Mouse (Mus musculus): ENCODE measurements around the gene Htr6. TPM values are rescaled to one million over a fixed set of nuclear protein-coding genes. Genes with fewer than 3 reads are reported as not detected.

Htr6 gene
- not detected in 2 replicates for polyA plus RNA-seq (2012; rRNA removed)

- DNase-seq = no peak
- H3K4me1 ChIP-seq (replicated peaks; ENCODE audit: control insufficient read depth, insufficient read depth, low read length) = peaks cover 7% of the 10 kb centered on the region; the same call in 1 of the 2 replicates
- H3K27me3 ChIP-seq (ENCODE audit: control insufficient read depth, insufficient read depth, low read length) = peaks cover 16% of the 10 kb centered on the region
- no peak within 1 kb of the TSS for H3K27ac ChIP-seq (ENCODE audit: control insufficient read depth, insufficient read depth, low read length)
- H3K36me3 ChIP-seq (ENCODE audit: control insufficient read depth, insufficient read depth, low read length) = no peaks in the 10 kb centered on the region
- TF ChIP-seq CTCF (IDR thresholded peaks at IDR 0.05; ENCODE audit: borderline replicate concordance, control insufficient read depth, extremely low read depth, insufficient read depth, low read length, poor library complexity) (no peak), POLR2A (IDR thresholded peaks at IDR 0.05; ENCODE audit: control insufficient read depth, extremely low read depth, insufficient read depth, low read length, poor library complexity) (no peak)
- WGBS = 3% methylated on average over 63 of the region's 77 CpGs
- H3K4me3 ChIP-seq (ENCODE audit: control insufficient read depth, insufficient read depth, low read length) = peak within 1 kb of the TSS; percentile 15; the same call in 1 of the 2 replicates
These were observed at the start of gene Htr6 for GRCm38 (mm10) chr4:139075041-139075711. Htr6 (minus strand) TSS chr4:139075570.

DNA sequence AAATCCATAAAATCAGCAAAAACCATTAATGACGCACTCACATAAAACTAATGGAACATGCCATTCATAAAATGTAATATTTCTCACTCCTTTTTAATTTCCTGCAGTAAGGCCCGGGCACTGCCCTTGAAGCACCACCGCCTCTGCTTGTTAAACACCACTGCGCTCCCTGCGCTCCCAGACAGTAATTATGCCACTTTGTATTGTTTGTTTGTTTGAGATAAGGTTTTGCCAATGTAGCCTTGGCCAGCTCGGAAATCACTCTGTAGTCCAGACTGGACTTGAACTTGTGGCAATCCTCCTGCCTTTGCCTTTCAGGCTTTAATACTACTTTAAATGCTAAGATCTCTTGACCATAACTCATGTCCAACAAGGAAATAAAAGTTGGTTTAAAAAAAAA is 49.6 kb upstream of the Htr6 start:
- Histone ChIP-seq H3K36me3 (ENCODE audit: control insufficient read depth, insufficient read depth, low read length) (no peaks in the 10 kb centered on the region), H3K27me3 (ENCODE audit: control insufficient read depth, insufficient read depth, low read length) (no peaks in the 10 kb centered on the region), H3K27ac (ENCODE audit: control insufficient read depth, insufficient read depth, low read length) (no peak overlapping the region), H3K4me3 (ENCODE audit: control insufficient read depth, insufficient read depth, low read length) (no peak overlapping the region), H3K4me1 (replicated peaks; ENCODE audit: control insufficient read depth, insufficient read depth, low read length) (peaks cover 4% of the 10 kb centered on the region)
- 96% methylated on average over 6 of the region's 6 CpGs for WGBS
- DNase-seq = no peak
- no peak for TF ChIP-seq CTCF (IDR thresholded peaks at IDR 0.05; ENCODE audit: borderline replicate concordance, control insufficient read depth, extremely low read depth, insufficient read depth, low read length, poor library complexity)
- no peak for TF ChIP-seq POLR2A (IDR thresholded peaks at IDR 0.05; ENCODE audit: control insufficient read depth, extremely low read depth, insufficient read depth, low read length, poor library complexity)

DNA sequence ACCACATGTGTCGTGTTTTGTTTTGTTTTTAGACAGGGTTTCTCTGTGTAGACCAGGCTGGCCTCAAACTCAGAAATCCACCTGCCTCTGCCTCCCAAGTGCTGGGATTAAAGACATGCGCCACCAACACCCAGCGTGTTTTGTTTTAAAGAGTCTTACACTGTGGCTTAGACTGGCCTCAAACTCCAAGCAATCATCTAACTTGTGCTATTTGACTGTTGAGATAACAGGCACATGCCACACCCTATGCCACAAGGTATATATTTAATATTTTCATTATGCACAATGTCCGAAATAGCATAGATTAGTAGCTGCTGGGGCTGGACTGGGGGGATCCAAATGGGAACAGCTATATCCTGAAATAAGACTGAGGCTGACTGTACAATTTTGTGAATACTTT is 47.2 kb upstream of the Htr6 start:
- Histone ChIP-seq H3K27me3 (ENCODE audit: control insufficient read depth, insufficient read depth, low read length) (no peaks in the 10 kb centered on the region), H3K36me3 (ENCODE audit: control insufficient read depth, insufficient read depth, low read length) (no peaks in the 10 kb centered on the region), H3K27ac (ENCODE audit: control insufficient read depth, insufficient read depth, low read length) (no peak overlapping the region), H3K4me1 (replicated peaks; ENCODE audit: control insufficient read depth, insufficient read depth, low read length) (no peaks in the 10 kb centered on the region; the same call in 1 of the 2 replicates), H3K4me3 (ENCODE audit: control insufficient read depth, insufficient read depth, low read length) (no peak overlapping the region)
- no peak for DNase-seq
- 98% methylated on average over 4 of the region's 4 CpGs for WGBS
- TF ChIP-seq POLR2A (IDR thresholded peaks at IDR 0.05; ENCODE audit: control insufficient read depth, extremely low read depth, insufficient read depth, low read length, poor library complexity) = no peak
- TF ChIP-seq CTCF (IDR thresholded peaks at IDR 0.05; ENCODE audit: borderline replicate concordance, control insufficient read depth, extremely low read depth, insufficient read depth, low read length, poor library complexity) = no peak

DNA sequence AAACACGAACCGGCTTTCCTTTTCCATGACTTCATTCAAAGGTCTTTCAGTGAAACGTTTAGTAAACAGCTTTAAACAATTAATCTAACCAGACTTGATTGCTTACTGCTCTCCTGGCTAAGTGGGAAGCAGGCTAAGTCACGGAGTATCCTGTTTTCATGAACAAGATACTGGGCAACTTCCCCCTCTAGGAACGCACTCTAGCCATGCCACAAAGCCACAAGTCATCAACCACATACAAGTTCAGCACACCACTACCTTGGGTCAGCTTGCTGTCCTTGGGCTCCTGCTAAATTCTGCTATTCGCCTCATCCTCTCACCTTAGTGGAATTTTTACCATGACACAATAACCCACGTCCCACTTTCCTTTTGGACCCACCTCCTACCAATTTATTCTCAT is 45.6 kb upstream of the Htr6 start:
- 54% methylated on average over 7 of the region's 7 CpGs for WGBS
- TF ChIP-seq POLR2A (IDR thresholded peaks at IDR 0.05; ENCODE audit: control insufficient read depth, extremely low read depth, insufficient read depth, low read length, poor library complexity) (no peak), CTCF (IDR thresholded peaks at IDR 0.05; ENCODE audit: borderline replicate concordance, control insufficient read depth, extremely low read depth, insufficient read depth, low read length, poor library complexity) (no peak)
- Histone ChIP-seq H3K36me3 (ENCODE audit: control insufficient read depth, insufficient read depth, low read length) (no peaks in the 10 kb centered on the region), H3K27ac (ENCODE audit: control insufficient read depth, insufficient read depth, low read length) (no peak overlapping the region), H3K27me3 (ENCODE audit: control insufficient read depth, insufficient read depth, low read length) (no peaks in the 10 kb centered on the region), H3K4me3 (ENCODE audit: control insufficient read depth, insufficient read depth, low read length) (no peak overlapping the region), H3K4me1 (replicated peaks; ENCODE audit: control insufficient read depth, insufficient read depth, low read length) (no peaks in the 10 kb centered on the region; the same call in 1 of the 2 replicates)
- no peak for DNase-seq

DNA sequence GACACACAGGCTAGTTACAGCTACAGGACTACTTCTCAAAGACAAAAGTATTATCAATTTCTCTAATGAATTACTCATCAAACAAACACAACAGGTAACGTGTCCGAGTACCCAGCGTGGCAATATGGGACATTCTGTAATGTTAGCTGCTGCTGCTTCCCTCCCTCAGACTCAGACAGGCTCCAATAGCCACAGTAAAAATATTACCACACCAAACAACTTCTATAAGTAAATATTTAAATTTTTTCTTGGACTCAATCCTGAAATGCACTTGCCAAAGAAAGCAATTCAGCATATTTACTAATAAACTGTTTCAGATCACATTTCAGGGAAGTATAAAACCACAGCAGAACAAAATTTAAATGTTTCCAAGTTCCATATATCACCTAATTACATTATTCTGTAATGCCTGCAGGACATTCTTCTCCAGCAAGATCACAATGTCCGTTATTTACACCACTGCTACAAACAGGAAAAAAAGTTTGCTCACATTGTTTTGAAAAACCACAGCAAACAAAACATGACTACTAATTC is 45.0 kb upstream of the Htr6 start:
- Histone ChIP-seq H3K4me3 (ENCODE audit: control insufficient read depth, insufficient read depth, low read length) (no peak overlapping the region), H3K4me1 (replicated peaks; ENCODE audit: control insufficient read depth, insufficient read depth, low read length) (no peaks in the 10 kb centered on the region; the same call in 1 of the 2 replicates), H3K27me3 (ENCODE audit: control insufficient read depth, insufficient read depth, low read length) (no peaks in the 10 kb centered on the region), H3K36me3 (ENCODE audit: control insufficient read depth, insufficient read depth, low read length) (no peaks in the 10 kb centered on the region), H3K27ac (ENCODE audit: control insufficient read depth, insufficient read depth, low read length) (no peak overlapping the region)
- 89% methylated on average over 4 of the region's 4 CpGs for WGBS
- DNase-seq = no peak
- TF ChIP-seq CTCF (IDR thresholded peaks at IDR 0.05; ENCODE audit: borderline replicate concordance, control insufficient read depth, extremely low read depth, insufficient read depth, low read length, poor library complexity) = no peak

- TF ChIP-seq CTCF (IDR thresholded peaks at IDR 0.05; ENCODE audit: borderline replicate concordance, control insufficient read depth, extremely low read depth, insufficient read depth, low read length, poor library complexity) (no peak), POLR2A (IDR thresholded peaks at IDR 0.05; ENCODE audit: control insufficient read depth, extremely low read depth, insufficient read depth, low read length, poor library complexity) (no peak)
- Histone ChIP-seq H3K4me3 (ENCODE audit: control insufficient read depth, insufficient read depth, low read length) (no peak overlapping the region), H3K36me3 (ENCODE audit: control insufficient read depth, insufficient read depth, low read length) (no peaks in the 10 kb centered on the region), H3K27me3 (ENCODE audit: control insufficient read depth, insufficient read depth, low read length) (no peaks in the 10 kb centered on the region), H3K4me1 (replicated peaks; ENCODE audit: control insufficient read depth, insufficient read depth, low read length) (no peaks in the 10 kb centered on the region), H3K27ac (ENCODE audit: control insufficient read depth, insufficient read depth, low read length) (no peak overlapping the region)
- no peak for DNase-seq
- WGBS = 81% methylated on average over 3 of the region's 3 CpGs
These were observed 41.1 kb upstream of the Htr6 start for GRCm38 (mm10) chr4:139116356-139117063.
